Mouse (Mus musculus) gastrocnemius, postnatal 36 days (tissue): ENCODE measurements around the gene Gadd45b. TPM values are rescaled to one million over a fixed set of nuclear protein-coding genes. Genes with fewer than 3 reads are reported as not detected.

Experiments
- DNase-seq, 2 experiments: peaks; one replicate each; pipeline ENCODE4 v3.0.0; 2022
- intact Hi-C: fragments of 180-260 bp; cut with DNase I; formaldehyde crosslinking; loops from one replicate; pipeline ENCODE4 v1.15.1; 2025
- total RNA-seq, 2 experiments: library from RNA; stranded (reverse); gene quantifications; 2 replicates each; pipeline ENCODE4 v1.2.3; 2021

Gadd45b gene
- total RNA-seq, 2 experiments from 2014 or later, result 26.7 to 31.7 TPM

DNA sequence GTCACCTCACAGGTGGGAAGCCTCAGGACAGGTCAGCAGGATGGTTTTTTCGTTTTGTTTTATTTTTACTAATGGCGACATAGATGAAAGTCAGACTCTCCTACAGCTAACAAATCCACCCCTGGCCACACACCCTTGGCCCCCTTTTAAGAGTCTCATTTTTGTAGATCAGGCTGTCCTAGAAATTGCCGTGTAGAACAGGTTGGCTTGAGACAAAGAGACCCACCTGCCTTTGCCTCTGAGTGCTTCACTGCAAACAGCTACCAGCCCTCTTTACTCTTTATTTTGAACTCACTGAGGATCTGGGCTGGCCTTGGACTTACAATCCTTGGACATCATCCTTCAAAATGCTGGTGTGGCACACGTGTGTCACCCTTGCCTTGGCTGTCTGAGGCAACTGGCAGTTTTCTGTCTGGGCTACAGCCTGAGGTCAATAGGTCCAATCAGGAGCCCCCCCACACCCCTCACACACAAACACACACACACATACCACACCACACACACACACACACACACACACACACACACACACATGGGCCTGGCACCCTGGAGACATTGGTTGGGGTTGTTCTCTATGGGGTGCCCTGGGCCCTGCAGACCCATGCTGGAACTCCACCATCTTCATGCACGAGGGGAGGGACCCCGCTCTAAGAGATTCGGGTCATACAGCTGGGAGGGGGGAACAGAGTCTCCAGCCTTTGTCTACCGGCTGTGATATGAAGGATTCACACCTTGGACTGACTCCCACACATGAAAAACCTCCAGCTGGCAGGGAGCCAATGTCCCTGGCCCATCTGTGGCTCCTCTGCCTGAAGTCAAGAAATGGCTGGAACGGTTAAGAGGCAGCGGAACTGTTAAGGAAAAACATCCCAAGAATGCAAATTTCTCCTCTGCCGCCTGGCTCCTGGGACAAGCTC is 42.5 kb downstream of the Gadd45b start:
- intact Hi-C loops, result no loop called here
- peak in 1 of 2 experiments; percentile 55 for DNase-seq

DNA sequence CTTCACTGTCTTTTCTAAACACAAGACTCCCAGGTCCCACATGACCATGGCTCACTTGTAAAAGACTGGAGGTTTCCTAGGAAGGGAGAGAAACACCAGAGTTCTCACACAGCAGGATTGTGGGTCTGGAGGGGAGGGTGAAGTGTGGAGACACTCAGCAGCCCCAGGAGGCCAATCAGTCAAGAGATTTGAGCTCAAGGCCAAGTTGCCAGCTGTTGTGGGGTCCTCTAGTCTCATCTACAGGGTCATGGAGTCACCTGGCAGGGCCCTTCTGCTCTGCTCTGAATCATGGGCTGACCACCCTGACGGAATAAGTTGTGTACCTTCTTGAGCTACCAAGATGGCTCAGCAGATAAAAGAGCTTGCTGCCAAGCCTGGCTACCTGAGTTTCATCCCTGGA is 43.8 kb downstream of the Gadd45b start:
- DNase-seq, result no peak
- intact Hi-C loops, result no loop called here

DNA sequence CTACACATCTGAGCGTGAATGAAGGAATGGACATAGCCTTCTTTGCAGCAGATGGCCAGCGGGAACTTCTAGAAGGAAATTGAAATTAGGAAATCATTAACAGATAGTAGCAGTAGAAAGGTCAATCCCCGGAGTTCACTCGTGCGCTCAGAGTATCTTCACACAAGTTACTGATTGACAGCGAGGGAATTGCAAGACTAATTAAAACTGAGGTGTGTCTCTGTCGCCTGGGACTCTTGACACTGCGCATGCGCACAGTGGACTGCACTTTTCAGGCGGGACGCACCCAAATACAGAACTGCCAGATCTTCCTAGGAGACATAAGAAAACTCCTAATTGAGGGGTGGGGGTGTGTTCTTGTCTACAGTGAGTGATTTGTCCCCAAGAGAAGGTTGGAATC is 45.6 kb downstream of the Gadd45b start:
- intact Hi-C loops, result no loop called here
- no peak for DNase-seq

DNA sequence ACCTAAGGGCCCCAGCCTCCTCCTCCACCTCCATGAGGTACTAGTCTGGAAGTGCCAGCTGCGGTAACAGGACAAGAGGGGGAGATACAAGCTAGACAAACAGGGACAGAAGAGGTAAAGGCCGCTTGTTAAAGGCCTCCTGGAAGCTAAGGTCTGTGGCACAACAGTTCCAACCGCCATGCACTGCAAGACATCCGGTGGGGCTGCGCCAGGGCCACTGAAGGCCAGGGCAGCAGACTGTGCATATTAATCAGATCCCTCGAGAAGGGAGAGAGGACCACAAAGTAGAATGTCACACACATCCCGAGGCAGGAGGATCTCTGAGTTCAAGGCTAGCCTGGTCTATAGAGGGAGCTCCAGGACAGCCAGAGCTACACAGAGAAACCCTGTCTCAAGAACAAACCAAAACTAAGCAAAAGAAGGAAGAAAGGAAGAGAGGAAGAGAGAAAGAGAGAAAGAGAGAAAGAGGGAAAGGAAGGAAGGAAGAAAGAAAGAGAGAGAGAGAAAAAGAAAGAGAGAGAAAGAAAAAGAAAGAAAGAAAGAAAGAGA is 51.8 kb downstream of the Gadd45b start:
- intact Hi-C loops, result no loop called here
- DNase-seq, result no peak

Other genes starting within 250 kb of the Gadd45b start
- 1 to 10 TPM; 3.4 to 3.6 TPM for gene Mob3a, start 228.1 kb upstream of the Gadd45b start, total RNA-seq
- 1 to 10 TPM; 1.2 to 2.7 TPM for gene Izumo4, start 227.9 kb upstream of the Gadd45b start, total RNA-seq
- gene Ap3d1, start 187.8 kb upstream of the Gadd45b start, total RNA-seq, result 10 to 100 TPM; 23.8 to 25.6 TPM
- gene Dot1l, start 174.9 kb upstream of the Gadd45b start, total RNA-seq, result 10 to 100 TPM; 19.2 to 24.8 TPM
- 10 to 100 TPM; 23.1 to 29.4 TPM for gene Sf3a2, start 131.9 kb upstream of the Gadd45b start, total RNA-seq
- 10 to 100 TPM; 21.6 to 22.5 TPM for gene Plekhj1, start 131.4 kb upstream of the Gadd45b start, total RNA-seq
- under 1 TPM; 0.25 to 0.41 TPM for gene Amh, start 124.8 kb upstream of the Gadd45b start, total RNA-seq
- 100 to 1,000 TPM; 387 to 405 TPM for gene Jsrp1, start 116.6 kb upstream of the Gadd45b start, total RNA-seq
- 100 to 1,000 TPM; 611 to 682 TPM for gene Oaz1, start 103.4 kb upstream of the Gadd45b start, total RNA-seq
- 10 to 100 TPM in 1 of 2 experiments, 1 to 10 TPM in 1; 8.4 to 10.3 TPM for gene Lingo3, start 86.0 kb upstream of the Gadd45b start, total RNA-seq
- gene Lsm7, start 74.9 kb upstream of the Gadd45b start, total RNA-seq, result 10 to 100 TPM; 13.7 to 18.8 TPM
- 10 to 100 TPM; 13.6 to 17.6 TPM for gene Sppl2b, start 74.8 kb upstream of the Gadd45b start, total RNA-seq
- not detected for gene Tmprss9, start 58.2 kb upstream of the Gadd45b start, total RNA-seq
- 100 to 1,000 TPM; 106 to 120 TPM for gene Timm13, start 29.1 kb upstream of the Gadd45b start, total RNA-seq
- 1 to 10 TPM; 2.6 to 3.1 TPM for gene Lmnb2, start 11.8 kb upstream of the Gadd45b start, total RNA-seq
- gene Gng7, start 84.9 kb downstream of the Gadd45b start, total RNA-seq, result under 1 TPM; 0.57 to 0.64 TPM
- under 1 TPM in 1 of 2 experiments, not detected in 1; 0.08 TPM for gene Diras1, start 95.6 kb downstream of the Gadd45b start, total RNA-seq
- gene Slc39a3, start 107.4 kb downstream of the Gadd45b start, total RNA-seq, result 10 to 100 TPM; 11.7 to 12.0 TPM
- 10 to 100 TPM; 86.2 to 89.5 TPM for gene Sgta, start 130.1 kb downstream of the Gadd45b start, total RNA-seq
- gene Thop1, start 140.0 kb downstream of the Gadd45b start, total RNA-seq, result 10 to 100 TPM; 20.3 to 24.9 TPM
- under 1 TPM in 1 of 2 experiments, not detected in 1; 0.23 TPM for gene Creb3l3, start 168.8 kb downstream of the Gadd45b start, total RNA-seq
- gene Map2k2, start 175.8 kb downstream of the Gadd45b start, total RNA-seq, result 100 to 1,000 TPM; 160 to 174 TPM
- gene Zbtb7a, start 205.1 kb downstream of the Gadd45b start, total RNA-seq, result 10 to 100 TPM; 22.4 to 27.8 TPM
- 10 to 100 TPM; 14.0 to 16.3 TPM for gene Pias4, start 237.8 kb downstream of the Gadd45b start, total RNA-seq
- gene Eef2, start 246.6 kb downstream of the Gadd45b start, total RNA-seq, result 100 to 1,000 TPM; 880 to 957 TPM